Mouse (Mus musculus) spleen, adult 2 months (tissue): Measurements from ENCODE around the gene Jarid2.

Experiments
- CTCF ChIP-seq: fragments of 200-500 bp; IDR thresholded peaks from 2 replicates; pipeline ENCODE4 v1.5.1; 2011; ENCODE audit warnings: mild to moderate bottlenecking, inconsistent platforms; ENCODE audit not compliant: insufficient read depth, insufficient read length, insufficient replicate concordance; ENCODE audit errors: extremely low read depth
- POLR2A ChIP-seq: fragments of 200-500 bp; IDR thresholded peaks from 2 replicates; pipeline ENCODE4 v1.6.1; 2011; ENCODE audit warnings: low read depth, low read length, inconsistent platforms

DNA sequence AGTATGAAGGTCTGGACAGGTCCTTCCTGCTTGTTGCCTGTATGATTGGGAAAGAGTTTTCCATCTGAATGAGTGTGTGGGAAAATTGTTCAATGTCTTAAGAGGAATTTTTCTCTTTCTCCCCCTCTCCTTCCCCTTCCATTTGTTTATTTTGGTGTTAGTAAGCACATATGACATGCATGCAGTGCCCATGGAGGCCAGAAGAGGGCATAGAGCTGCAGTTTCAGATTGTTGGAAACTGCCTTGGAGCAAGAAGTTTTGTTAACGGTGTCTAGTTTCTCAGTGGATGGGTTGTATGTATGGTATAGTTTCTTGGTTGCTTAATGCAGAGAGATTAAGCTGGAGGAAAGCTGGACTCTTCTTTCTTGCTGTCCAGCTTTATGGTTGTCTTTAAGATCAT is 75.6 kb downstream of the Jarid2 start:
- no peak for TF ChIP-seq POLR2A
- peak; percentile 34; the same call in 1 of the 2 replicates for TF ChIP-seq CTCF
